Mouse (Mus musculus): ENCODE results near the gene Polr2b. TPM values are rescaled to one million over a fixed set of nuclear protein-coding genes. Genes with fewer than 3 reads are reported as not detected.
A peak's percentile ranks its signal among the peaks of the same experiment; 100 is the strongest.

Gene Polr2b
- polyA plus RNA-seq, 1 experiment from 2014 or later: 40.0 TPM

DNA sequence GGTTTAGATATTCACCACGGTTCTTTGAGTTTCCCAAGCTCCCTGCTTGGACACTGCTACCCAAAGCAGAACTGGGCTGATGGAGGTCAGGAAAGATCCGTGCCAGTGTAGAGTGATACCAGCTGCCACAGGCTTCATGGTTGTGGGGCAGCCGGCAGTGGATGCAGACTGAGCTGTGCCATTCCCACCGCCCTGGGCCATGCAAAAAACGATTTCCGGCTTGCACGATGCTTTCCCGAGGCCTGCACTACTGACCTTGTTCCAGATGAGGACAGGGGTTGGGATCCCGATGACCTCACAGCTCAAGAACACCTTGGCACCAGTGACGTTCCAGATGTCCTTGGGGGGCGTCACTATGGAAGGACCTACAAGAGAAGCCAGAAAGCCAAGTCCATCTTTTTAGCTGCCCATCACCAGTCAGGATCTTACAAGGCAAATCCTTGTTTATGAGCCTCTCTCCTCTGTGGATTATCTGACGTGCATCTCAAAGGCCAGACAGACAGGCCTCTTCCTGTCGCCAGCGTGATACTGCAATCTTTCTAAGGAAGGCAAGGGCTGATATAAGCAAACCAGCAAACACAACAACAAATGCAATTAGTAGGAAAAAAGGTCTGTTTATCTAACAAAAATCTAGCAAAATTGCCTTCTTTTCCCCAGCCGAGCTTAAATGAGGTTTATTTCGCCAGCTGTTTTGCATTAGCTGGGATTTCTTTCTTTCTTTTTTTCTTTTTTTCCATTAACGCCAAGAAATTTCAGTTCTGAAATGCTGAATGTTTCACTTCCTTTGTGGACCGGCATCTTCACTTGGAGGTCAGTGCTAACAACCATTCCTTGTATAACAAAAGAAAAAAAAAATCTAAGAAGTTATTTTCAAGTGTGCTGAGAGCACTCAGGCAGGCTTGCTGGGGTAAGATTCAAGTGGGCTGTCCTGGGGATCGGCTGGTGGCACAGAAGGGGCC, 45.6 kb downstream of the Polr2b start:
- WGBS: 67% methylated on average over 19 of the region's 19 CpGs
- no peaks in the 10 kb centered on the region for H3K9me3 ChIP-seq (ENCODE audit: control insufficient read depth, low read length)
- H3K27me3 ChIP-seq (ENCODE audit: control insufficient read depth, insufficient read depth, low read length): no peaks in the 10 kb centered on the region
- peaks cover under 1% of the 10 kb centered on the region; the same call in 1 of the 2 replicates for H3K36me3 ChIP-seq (ENCODE audit: control insufficient read depth, insufficient read depth, low read length)
- no peak overlapping the region for H3K27ac ChIP-seq (replicated peaks in 1 of 2; ENCODE audit: control insufficient read depth in 1 of 2, insufficient read depth in 1 of 2, low read depth in 2 of 2, low read length in 2 of 2)
- H3K4me1 ChIP-seq (ENCODE audit: control insufficient read depth in 2 of 2, insufficient read depth in 2 of 2, low read length in 2 of 2): peaks cover 9 to 16% of the 10 kb centered on the region in 2 experiments; a peak in 3 of 4 replicates
- no peak for ATAC-seq (ENCODE audit: insufficient number of reproducible peaks, insufficient read depth, low FRiP score, low read depth)
- no peak overlapping the region for H3K4me2 ChIP-seq (ENCODE audit: low read length)
- H3K4me3 ChIP-seq (ENCODE audit: control insufficient read depth in 1 of 2, insufficient read depth in 1 of 2, low read depth in 1 of 2, low read length in 2 of 2): no peak overlapping the region
- H3K9ac ChIP-seq (ENCODE audit: low read length): no peak overlapping the region

- ATAC-seq (ENCODE audit: insufficient number of reproducible peaks, insufficient read depth, low FRiP score, low read depth): peak; percentile 51
- no peaks in the 10 kb centered on the region for H3K9me3 ChIP-seq (ENCODE audit: control insufficient read depth, low read length)
- H3K36me3 ChIP-seq (ENCODE audit: control insufficient read depth, insufficient read depth, low read length): no peaks in the 10 kb centered on the region
- peaks cover 9 to 16% of the 10 kb centered on the region in 2 experiments; a peak in 3 of 4 replicates for H3K4me1 ChIP-seq (ENCODE audit: control insufficient read depth in 2 of 2, insufficient read depth in 2 of 2, low read length in 2 of 2)
- no peaks in the 10 kb centered on the region for H3K27me3 ChIP-seq (ENCODE audit: control insufficient read depth, insufficient read depth, low read length)
- peak overlapping the region; percentile 30 to 78 for H3K27ac ChIP-seq (replicated peaks in 1 of 2; ENCODE audit: control insufficient read depth in 1 of 2, insufficient read depth in 1 of 2, low read depth in 2 of 2, low read length in 2 of 2)
- H3K4me3 ChIP-seq (ENCODE audit: control insufficient read depth in 1 of 2, insufficient read depth in 1 of 2, low read depth in 1 of 2, low read length in 2 of 2): peak overlapping the region; percentile 50 to 55
- peak overlapping the region; percentile 71 for H3K9ac ChIP-seq (ENCODE audit: low read length)
- H3K4me2 ChIP-seq (ENCODE audit: low read length): peak overlapping the region; percentile 77
- 13% methylated on average over 22 of the region's 22 CpGs for WGBS
Observed at GRCm38 (mm10) chr5:77357405-77358149, 47.6 kb downstream of the Polr2b start.

DNA sequence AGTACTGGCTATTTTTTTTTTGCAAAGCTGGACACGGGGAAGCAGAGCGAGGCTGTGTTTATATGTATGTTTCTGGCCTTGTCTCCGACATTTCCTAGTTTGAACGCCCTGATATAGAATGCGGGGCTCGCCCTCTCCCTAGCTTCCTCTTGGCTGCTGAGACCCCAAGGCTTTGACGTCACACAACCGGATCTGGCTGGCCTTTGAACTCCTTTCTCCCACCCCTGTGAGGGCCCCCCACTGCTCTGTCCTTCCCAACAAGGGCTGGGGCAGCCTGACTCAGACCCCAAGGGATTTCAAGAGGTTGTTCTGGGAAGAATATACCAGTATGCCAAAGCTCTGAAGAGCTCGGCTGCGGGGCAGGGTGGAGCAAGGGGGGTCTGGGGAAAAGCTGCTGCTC, 48.4 kb downstream of the Polr2b start:
- peak overlapping the region; percentile 71 for H3K9ac ChIP-seq (ENCODE audit: low read length)
- H3K27me3 ChIP-seq (ENCODE audit: control insufficient read depth, insufficient read depth, low read length): no peaks in the 10 kb centered on the region
- peak overlapping the region; percentile 30 to 78 for H3K27ac ChIP-seq (replicated peaks in 1 of 2; ENCODE audit: control insufficient read depth in 1 of 2, insufficient read depth in 1 of 2, low read depth in 2 of 2, low read length in 2 of 2)
- peaks cover 9 to 16% of the 10 kb centered on the region in 2 experiments; a peak in 3 of 4 replicates for H3K4me1 ChIP-seq (ENCODE audit: control insufficient read depth in 2 of 2, insufficient read depth in 2 of 2, low read length in 2 of 2)
- 1% methylated on average over 10 of the region's 10 CpGs for WGBS
- no peaks in the 10 kb centered on the region for H3K9me3 ChIP-seq (ENCODE audit: control insufficient read depth, low read length)
- peak; percentile 85 for ATAC-seq (ENCODE audit: insufficient number of reproducible peaks, insufficient read depth, low FRiP score, low read depth)
- H3K4me3 ChIP-seq (ENCODE audit: control insufficient read depth in 1 of 2, insufficient read depth in 1 of 2, low read depth in 1 of 2, low read length in 2 of 2): peak overlapping the region; percentile 50 to 55
- H3K4me2 ChIP-seq (ENCODE audit: low read length): peak overlapping the region; percentile 77
- H3K36me3 ChIP-seq (ENCODE audit: control insufficient read depth, insufficient read depth, low read length): no peaks in the 10 kb centered on the region

- Histone ChIP-seq H3K4me3 (ENCODE audit: control insufficient read depth in 1 of 2, insufficient read depth in 1 of 2, low read depth in 1 of 2, low read length in 2 of 2) (no peak overlapping the region), H3K27me3 (ENCODE audit: control insufficient read depth, insufficient read depth, low read length) (no peaks in the 10 kb centered on the region), H3K27ac (replicated peaks in 1 of 2; ENCODE audit: control insufficient read depth in 1 of 2, insufficient read depth in 1 of 2, low read depth in 2 of 2, low read length in 2 of 2) (no peak overlapping the region), H3K9me3 (ENCODE audit: control insufficient read depth, low read length) (no peaks in the 10 kb centered on the region), H3K9ac (ENCODE audit: low read length) (no peak overlapping the region), H3K36me3 (ENCODE audit: control insufficient read depth, insufficient read depth, low read length) (no peaks in the 10 kb centered on the region), H3K4me2 (ENCODE audit: low read length) (no peak overlapping the region), H3K4me1 (ENCODE audit: control insufficient read depth in 2 of 2, insufficient read depth in 2 of 2, low read length in 2 of 2) (peaks cover 17 to 20% of the 10 kb centered on the region in 2 experiments)
- 90% methylated on average over 4 of the region's 4 CpGs for WGBS
- no peak for ATAC-seq (ENCODE audit: insufficient number of reproducible peaks, insufficient read depth, low FRiP score, low read depth)
Observed at GRCm38 (mm10) chr5:77359971-77360370, 50.0 kb downstream of the Polr2b start.

DNA sequence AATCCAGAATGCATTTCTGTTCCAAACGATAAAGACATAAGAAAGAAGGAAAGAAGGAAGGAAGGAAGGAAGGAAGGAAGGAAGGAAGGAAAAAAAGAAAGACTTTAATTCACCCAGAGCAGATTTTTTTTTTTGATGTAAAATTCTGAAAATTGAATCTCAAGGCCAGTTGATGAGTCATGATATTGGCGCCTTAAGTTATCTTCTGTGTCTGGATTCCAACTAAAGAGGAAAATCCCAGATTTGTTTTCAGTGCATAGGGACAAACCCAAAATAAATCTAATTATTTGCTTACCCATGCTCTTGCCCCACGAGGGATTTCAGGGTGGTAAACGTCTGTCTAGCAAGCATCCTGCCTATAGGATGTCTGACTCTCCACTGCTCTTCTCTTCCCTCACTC, 51.1 kb downstream of the Polr2b start:
- no peak overlapping the region for H3K4me3 ChIP-seq (ENCODE audit: control insufficient read depth in 1 of 2, insufficient read depth in 1 of 2, low read depth in 1 of 2, low read length in 2 of 2)
- ATAC-seq (ENCODE audit: insufficient number of reproducible peaks, insufficient read depth, low FRiP score, low read depth): no peak
- no peaks in the 10 kb centered on the region for H3K36me3 ChIP-seq (ENCODE audit: control insufficient read depth, insufficient read depth, low read length)
- H3K9ac ChIP-seq (ENCODE audit: low read length): no peak overlapping the region
- H3K27me3 ChIP-seq (ENCODE audit: control insufficient read depth, insufficient read depth, low read length): no peaks in the 10 kb centered on the region
- H3K4me2 ChIP-seq (ENCODE audit: low read length): no peak overlapping the region
- WGBS: 61% methylated on average over 4 of the region's 4 CpGs
- H3K9me3 ChIP-seq (ENCODE audit: control insufficient read depth, low read length): no peaks in the 10 kb centered on the region
- peaks cover 17 to 20% of the 10 kb centered on the region in 2 experiments for H3K4me1 ChIP-seq (ENCODE audit: control insufficient read depth in 2 of 2, insufficient read depth in 2 of 2, low read length in 2 of 2)
- no peak overlapping the region for H3K27ac ChIP-seq (replicated peaks in 1 of 2; ENCODE audit: control insufficient read depth in 1 of 2, insufficient read depth in 1 of 2, low read depth in 2 of 2, low read length in 2 of 2)

- WGBS: 43% methylated on average over 3 of the region's 3 CpGs
- no peaks in the 10 kb centered on the region for H3K36me3 ChIP-seq (ENCODE audit: control insufficient read depth, insufficient read depth, low read length)
- H3K4me3 ChIP-seq (ENCODE audit: control insufficient read depth in 1 of 2, insufficient read depth in 1 of 2, low read depth in 1 of 2, low read length in 2 of 2): no peak overlapping the region
- no peak for ATAC-seq (ENCODE audit: insufficient number of reproducible peaks, insufficient read depth, low FRiP score, low read depth)
- no peak overlapping the region for H3K9ac ChIP-seq (ENCODE audit: low read length)
- no peak overlapping the region for H3K4me2 ChIP-seq (ENCODE audit: low read length)
- H3K4me1 ChIP-seq (ENCODE audit: control insufficient read depth in 2 of 2, insufficient read depth in 2 of 2, low read length in 2 of 2): peaks cover 17 to 20% of the 10 kb centered on the region in 2 experiments
- no peak overlapping the region for H3K27ac ChIP-seq (replicated peaks in 1 of 2; ENCODE audit: control insufficient read depth in 1 of 2, insufficient read depth in 1 of 2, low read depth in 2 of 2, low read length in 2 of 2)
- H3K9me3 ChIP-seq (ENCODE audit: control insufficient read depth, low read length): no peaks in the 10 kb centered on the region
- H3K27me3 ChIP-seq (ENCODE audit: control insufficient read depth, insufficient read depth, low read length): no peaks in the 10 kb centered on the region
Observed at GRCm38 (mm10) chr5:77362120-77362519, 52.2 kb downstream of the Polr2b start.

DNA sequence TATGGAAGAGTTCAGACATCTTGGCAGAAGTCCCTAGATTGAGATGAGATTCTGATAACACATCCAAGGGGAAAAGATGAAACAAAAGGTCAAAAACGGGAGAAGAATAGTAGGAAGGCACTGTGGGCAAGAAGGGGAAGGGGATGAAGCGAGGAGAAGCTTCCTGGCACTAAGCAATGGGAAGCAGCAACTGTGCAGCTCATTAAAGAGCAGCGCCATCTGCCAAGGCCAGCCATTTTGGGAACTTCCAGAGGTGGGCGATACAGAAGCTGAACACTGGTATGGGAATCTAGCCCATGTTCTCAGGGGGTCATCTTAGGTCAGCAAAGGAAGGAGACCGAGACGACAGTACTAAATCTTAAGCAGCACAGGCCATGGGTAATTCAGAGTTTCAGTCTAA, 53.7 kb downstream of the Polr2b start:
- ATAC-seq (ENCODE audit: insufficient number of reproducible peaks, insufficient read depth, low FRiP score, low read depth): no peak
- WGBS: 85% methylated on average over 6 of the region's 6 CpGs
- Histone ChIP-seq H3K4me1 (ENCODE audit: control insufficient read depth in 2 of 2, insufficient read depth in 2 of 2, low read length in 2 of 2) (peaks cover 11 to 14% of the 10 kb centered on the region in 2 experiments), H3K27me3 (ENCODE audit: control insufficient read depth, insufficient read depth, low read length) (no peaks in the 10 kb centered on the region), H3K4me2 (ENCODE audit: low read length) (no peak overlapping the region), H3K36me3 (ENCODE audit: control insufficient read depth, insufficient read depth, low read length) (no peaks in the 10 kb centered on the region), H3K4me3 (ENCODE audit: control insufficient read depth in 1 of 2, insufficient read depth in 1 of 2, low read depth in 1 of 2, low read length in 2 of 2) (no peak overlapping the region), H3K27ac (replicated peaks in 1 of 2; ENCODE audit: control insufficient read depth in 1 of 2, insufficient read depth in 1 of 2, low read depth in 2 of 2, low read length in 2 of 2) (no peak overlapping the region), H3K9ac (ENCODE audit: low read length) (no peak overlapping the region), H3K9me3 (ENCODE audit: control insufficient read depth, low read length) (no peaks in the 10 kb centered on the region)
